Mouse (Mus musculus) lung, embryonic 14.5 days (tissue): ENCODE measurements at regions not wholly inside any gene's neighbourhood (a gene's known extent, or its start where the extent isn't known, plus 50 kb on each side); places are given as distances from the start of the nearest gene placed in this dataset.

ENCODE experiments used
- ATAC-seq: fragments of 200-750 bp; cut with Nextera tagmentation; 2 replicates; pipeline ENCODE4 v1.8.0; 2017; ENCODE audit warnings: mild to moderate bottlenecking, moderate TSS enrichment, moderate library complexity; ENCODE audit not compliant: insufficient read depth
- DNase-seq: peaks from one replicate; pipeline ENCODE4 v3.0.0-alpha.2; 2015
- H3K27ac ChIP-seq: fragments of 300-500 bp; sonication (generic); 2 replicates; pipeline ENCODE4 v1.5.1; 2014; ENCODE audit warnings: low read depth, mild to moderate bottlenecking, moderate library complexity
- H3K27me3 ChIP-seq: fragments of 300-500 bp; sonication (generic); 2 replicates; pipeline ENCODE4 v1.6.1; 2014; ENCODE audit warnings: low read length, control low read depth; ENCODE audit not compliant: insufficient read depth
- H3K36me3 ChIP-seq: fragments of 300-500 bp; sonication (generic); 2 replicates; pipeline ENCODE4 v1.6.1; 2014; ENCODE audit warnings: control low read depth; ENCODE audit not compliant: insufficient read depth
- H3K4me1 ChIP-seq: fragments of 300-500 bp; sonication (generic); 2 replicates; pipeline ENCODE4 v1.6.1; 2014; ENCODE audit warnings: antibody characterized with exemption, control low read depth; ENCODE audit not compliant: insufficient read depth
- H3K4me2 ChIP-seq: fragments of 300-500 bp; sonication (generic); 2 replicates; pipeline ENCODE4 v1.6.1; 2014; ENCODE audit warnings: mild to moderate bottlenecking
- H3K4me3 ChIP-seq: fragments of 300-500 bp; sonication (generic); 2 replicates; pipeline ENCODE4 v1.5.1; 2014; ENCODE audit warnings: low read depth, low read length
- H3K9ac ChIP-seq: fragments of 300-500 bp; sonication (generic); 2 replicates; pipeline ENCODE4 v1.6.1; 2014
- H3K9me3 ChIP-seq: fragments of 300-500 bp; sonication (generic); 2 replicates; pipeline ENCODE4 v1.6.1; 2016; ENCODE audit warnings: low read depth, low read length, control low read depth
- CTCF ChIP-seq: IDR thresholded peaks from 2 replicates; pipeline ENCODE4 v1.5.1; 2016; ENCODE audit warnings: antibody characterized with exemption, low read depth
- WGBS: fragments of 180-500 bp; shearing (Covaris S2); extraction: QIAGEN DNeasy Blood & Tissue Kit; methylation state at CpG from one replicate; pipeline ENCODE4 v1.1.7; 2014; 5-methylcytosine and 5-hydroxymethylcytosine counted together

GRCm38 (mm10) chr2:147926861-147927260, 119.9 kb downstream of the Foxa2 start:
- peak; percentile 68; the same call in 1 of the 2 replicates for ATAC-seq

GRCm38 (mm10) chr2:147907341-147907740, 139.4 kb downstream of the Foxa2 start:
- TF ChIP-seq CTCF: no peak
- no peak for DNase-seq
- Histone ChIP-seq H3K4me2 (no peak overlapping the region), H3K4me3 (no peak overlapping the region), H3K9ac (no peak overlapping the region), H3K27ac (no peak overlapping the region), H3K27me3 (no peaks in the 10 kb centered on the region), H3K36me3 (no peaks in the 10 kb centered on the region), H3K9me3 (no peaks in the 10 kb centered on the region), H3K4me1 (no peaks in the 10 kb centered on the region)
- ATAC-seq: no peak
- WGBS: 74% methylated on average over 6 of the region's 6 CpGs

More at GRCm38 (mm10) chr2:147926861-147927260, 119.9 kb downstream of the Foxa2 start:
- no peaks in the 10 kb centered on the region; the same call in 1 of the 2 replicates for H3K4me1 ChIP-seq
- no peak overlapping the region for H3K27ac ChIP-seq
- 61% methylated on average over 3 of the region's 3 CpGs for WGBS
- H3K36me3 ChIP-seq: no peaks in the 10 kb centered on the region
- no peak overlapping the region for H3K4me2 ChIP-seq
- H3K27me3 ChIP-seq: no peaks in the 10 kb centered on the region
- no peak overlapping the region for H3K9ac ChIP-seq
- DNase-seq: peak; percentile 39
- H3K9me3 ChIP-seq: no peaks in the 10 kb centered on the region
- no peak for TF ChIP-seq CTCF
- no peak overlapping the region for H3K4me3 ChIP-seq

- ATAC-seq: peak; percentile 62
- 24% methylated on average over 19 of the region's 19 CpGs for WGBS
- H3K4me2 ChIP-seq: no peak overlapping the region
- H3K4me1 ChIP-seq: no peaks in the 10 kb centered on the region
- H3K27ac ChIP-seq: no peak overlapping the region
- H3K27me3 ChIP-seq: no peaks in the 10 kb centered on the region
- H3K9me3 ChIP-seq: no peaks in the 10 kb centered on the region
- no peak for TF ChIP-seq CTCF
- no peaks in the 10 kb centered on the region for H3K36me3 ChIP-seq
- DNase-seq: no peak
- no peak overlapping the region for H3K9ac ChIP-seq
- no peak overlapping the region for H3K4me3 ChIP-seq
Observed at GRCm38 (mm10) chr2:147905759-147906740, 140.7 kb downstream of the Foxa2 start.

GRCm38 (mm10) chr2:147905118-147905517, 141.7 kb downstream of the Foxa2 start:
- Histone ChIP-seq H3K27ac (no peak overlapping the region), H3K27me3 (no peaks in the 10 kb centered on the region), H3K9ac (no peak overlapping the region), H3K4me2 (no peak overlapping the region), H3K4me3 (no peak overlapping the region), H3K4me1 (no peaks in the 10 kb centered on the region), H3K36me3 (no peaks in the 10 kb centered on the region), H3K9me3 (no peaks in the 10 kb centered on the region)
- WGBS: 37% methylated on average over 3 of the region's 3 CpGs
- no peak for DNase-seq
- ATAC-seq: no peak
- no peak for TF ChIP-seq CTCF

- Histone ChIP-seq H3K27ac (no peak overlapping the region), H3K36me3 (no peaks in the 10 kb centered on the region), H3K27me3 (no peaks in the 10 kb centered on the region), H3K4me2 (no peak overlapping the region), H3K4me1 (no peaks in the 10 kb centered on the region), H3K9me3 (no peaks in the 10 kb centered on the region), H3K4me3 (no peak overlapping the region), H3K9ac (no peak overlapping the region)
- no peak for TF ChIP-seq CTCF
- DNase-seq (no peak), ATAC-seq (no peak)
- WGBS: 78% methylated on average over 1 of the region's 1 CpGs
Observed at GRCm38 (mm10) chr2:147899236-147899635, 147.5 kb downstream of the Foxa2 start.

GRCm38 (mm10) chr2:147895691-147896090, 151.1 kb downstream of the Foxa2 start:
- Histone ChIP-seq H3K27ac (no peak overlapping the region), H3K4me2 (no peak overlapping the region), H3K36me3 (no peaks in the 10 kb centered on the region), H3K27me3 (no peaks in the 10 kb centered on the region), H3K9ac (no peak overlapping the region), H3K4me3 (no peak overlapping the region), H3K4me1 (no peaks in the 10 kb centered on the region), H3K9me3 (no peaks in the 10 kb centered on the region)
- DNase-seq (peak; percentile 78), ATAC-seq (0 out of 2 replicates have a peak, but pooled peaks have one; percentile 65)
- peak; percentile 91 for TF ChIP-seq CTCF
- WGBS: 0% methylated on average over 1 of the region's 1 CpGs

- no peaks in the 10 kb centered on the region for H3K36me3 ChIP-seq
- no peak overlapping the region for H3K4me2 ChIP-seq
- no peak for TF ChIP-seq CTCF
- DNase-seq (no peak), ATAC-seq (no peak)
- no peaks in the 10 kb centered on the region for H3K27me3 ChIP-seq
- WGBS: 71% methylated on average over 1 of the region's 1 CpGs
- H3K4me1 ChIP-seq: no peaks in the 10 kb centered on the region
- no peak overlapping the region for H3K9ac ChIP-seq
- no peaks in the 10 kb centered on the region for H3K9me3 ChIP-seq
- H3K4me3 ChIP-seq: no peak overlapping the region
- H3K27ac ChIP-seq: no peak overlapping the region
Observed at GRCm38 (mm10) chr2:147894213-147894612, 152.6 kb downstream of the Foxa2 start.
